Mouse (Mus musculus): ENCODE measurements around the gene Zfp579. TPM values are rescaled to one million over a fixed set of nuclear protein-coding genes. Genes with fewer than 3 reads are reported as not detected.

Gene Zfp579
- polyA plus RNA-seq, 1 experiment from 2014 or later = 61.0 TPM

DNA sequence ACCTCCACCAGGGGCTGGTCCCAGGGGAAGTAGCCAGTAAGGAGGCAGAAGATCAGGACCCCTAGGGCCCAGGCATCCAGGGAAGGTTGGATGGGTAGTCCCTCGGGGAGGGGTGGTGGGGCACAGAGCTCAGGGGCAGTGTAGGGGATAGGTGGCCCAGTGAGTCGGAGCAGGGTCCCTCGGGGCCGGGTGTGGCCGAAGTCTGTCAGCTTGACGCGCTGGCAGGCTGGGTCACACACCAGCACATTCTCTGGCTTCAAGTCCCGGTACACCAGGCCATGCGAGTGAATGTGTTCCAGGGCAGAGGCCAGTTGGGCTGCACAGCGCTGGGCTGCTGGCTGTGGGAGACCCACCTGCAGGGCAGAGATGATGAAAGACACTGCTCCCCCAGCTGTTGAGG, 38.6 kb downstream of the Zfp579 start:
- Histone ChIP-seq H3K36me3 (ENCODE audit: control insufficient read depth, insufficient read depth, low read length) (no peaks in the 10 kb centered on the region), H3K4me1 (replicated peaks; ENCODE audit: control insufficient read depth, insufficient read depth, low read length) (no peaks in the 10 kb centered on the region), H3K27me3 (ENCODE audit: control insufficient read depth, insufficient read depth, low read length) (no peaks in the 10 kb centered on the region), H3K9me3 (ENCODE audit: control insufficient read depth, low read length) (no peaks in the 10 kb centered on the region), H3K4me3 (ENCODE audit: low read depth, low read length) (no peak overlapping the region), H3K4me2 (replicated peaks; ENCODE audit: low read depth, low read length) (no peak overlapping the region), H3K9ac (ENCODE audit: low read depth, low read length) (no peak overlapping the region), H3K27ac (ENCODE audit: low read depth, low read length) (no peak overlapping the region)
- ATAC-seq (ENCODE audit: low FRiP score) = no peak
- DNase-seq (ENCODE audit: low spot score) = no peak
- 88% methylated on average over 10 of the region's 10 CpGs for WGBS

DNA sequence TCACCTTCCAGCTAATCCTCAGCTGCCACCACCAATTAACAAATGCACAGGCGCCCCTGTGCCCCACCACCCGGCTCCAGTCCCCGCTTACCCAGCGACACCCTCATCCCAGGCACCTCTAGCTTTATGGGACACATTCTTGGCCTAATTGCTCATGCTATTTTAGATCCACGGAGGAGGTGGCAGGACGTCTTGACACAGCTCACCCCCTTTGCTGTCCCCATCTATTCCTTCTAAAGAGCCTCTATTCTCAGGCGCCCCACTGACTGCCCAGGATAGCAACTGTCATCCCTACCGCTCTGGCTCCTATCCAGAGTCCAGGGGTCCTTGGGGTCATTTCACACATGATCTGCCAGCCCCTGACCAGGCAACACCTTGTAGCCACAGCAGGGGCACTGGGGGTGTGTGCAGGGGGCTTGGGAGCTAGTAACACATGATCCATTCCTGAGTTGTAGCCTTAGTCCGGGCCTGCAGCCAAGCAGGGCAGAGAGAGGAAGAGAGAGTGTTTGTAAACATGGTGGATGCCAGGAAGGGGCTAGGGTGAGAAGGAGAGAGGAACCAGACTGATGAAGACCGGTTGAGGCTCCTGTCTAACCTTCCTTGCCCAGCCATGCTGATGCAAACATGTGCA, 42.0 kb downstream of the Zfp579 start:
- Histone ChIP-seq H3K27me3 (ENCODE audit: control insufficient read depth, insufficient read depth, low read length) (no peaks in the 10 kb centered on the region), H3K27ac (ENCODE audit: low read depth, low read length) (no peak overlapping the region), H3K4me2 (replicated peaks; ENCODE audit: low read depth, low read length) (no peak overlapping the region), H3K4me1 (replicated peaks; ENCODE audit: control insufficient read depth, insufficient read depth, low read length) (no peaks in the 10 kb centered on the region), H3K36me3 (ENCODE audit: control insufficient read depth, insufficient read depth, low read length) (no peaks in the 10 kb centered on the region), H3K9me3 (ENCODE audit: control insufficient read depth, low read length) (no peaks in the 10 kb centered on the region), H3K4me3 (ENCODE audit: low read depth, low read length) (no peak overlapping the region), H3K9ac (ENCODE audit: low read depth, low read length) (no peak overlapping the region)
- DNase-seq (ENCODE audit: low spot score) = no peak
- no peak for ATAC-seq (ENCODE audit: low FRiP score)
- WGBS = 27% methylated on average over 10 of the region's 10 CpGs

- Histone ChIP-seq H3K4me2 (replicated peaks; ENCODE audit: low read depth, low read length) (no peak overlapping the region), H3K4me1 (replicated peaks; ENCODE audit: control insufficient read depth, insufficient read depth, low read length) (no peaks in the 10 kb centered on the region), H3K27me3 (ENCODE audit: control insufficient read depth, insufficient read depth, low read length) (no peaks in the 10 kb centered on the region), H3K4me3 (ENCODE audit: low read depth, low read length) (no peak overlapping the region), H3K36me3 (ENCODE audit: control insufficient read depth, insufficient read depth, low read length) (no peaks in the 10 kb centered on the region), H3K9me3 (ENCODE audit: control insufficient read depth, low read length) (no peaks in the 10 kb centered on the region), H3K9ac (ENCODE audit: low read depth, low read length) (no peak overlapping the region), H3K27ac (ENCODE audit: low read depth, low read length) (no peak overlapping the region)
- WGBS = 84% methylated on average over 19 of the region's 19 CpGs
- ATAC-seq (ENCODE audit: low FRiP score) (no peak), DNase-seq (ENCODE audit: low spot score) (no peak)
Observed at GRCm38 (mm10) chr7:4950561-4951342, 45.2 kb downstream of the Zfp579 start.

DNA sequence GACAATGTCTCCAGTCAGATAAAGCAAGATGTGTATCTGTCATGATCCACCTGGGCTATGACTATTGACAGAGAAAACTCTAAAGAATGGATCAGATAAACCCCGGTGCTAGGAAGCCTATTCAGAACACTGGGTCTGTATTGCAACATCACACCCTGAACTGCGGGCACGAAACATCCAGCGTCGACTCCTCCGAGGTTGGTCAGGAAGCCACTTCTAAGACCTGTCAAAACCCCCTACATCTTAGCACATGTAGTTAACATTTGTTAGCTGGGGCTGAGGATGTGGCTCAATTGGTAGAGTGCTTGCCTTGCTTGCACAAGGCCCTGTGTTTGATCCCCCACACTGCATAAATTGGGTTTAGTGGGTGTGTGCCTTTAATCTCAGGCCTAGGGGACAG, 47.6 kb downstream of the Zfp579 start:
- Histone ChIP-seq H3K9me3 (ENCODE audit: control insufficient read depth, low read length) (no peaks in the 10 kb centered on the region), H3K4me1 (replicated peaks; ENCODE audit: control insufficient read depth, insufficient read depth, low read length) (no peaks in the 10 kb centered on the region), H3K4me3 (ENCODE audit: low read depth, low read length) (no peak overlapping the region), H3K36me3 (ENCODE audit: control insufficient read depth, insufficient read depth, low read length) (no peaks in the 10 kb centered on the region), H3K9ac (ENCODE audit: low read depth, low read length) (no peak overlapping the region), H3K4me2 (replicated peaks; ENCODE audit: low read depth, low read length) (no peak overlapping the region), H3K27me3 (ENCODE audit: control insufficient read depth, insufficient read depth, low read length) (no peaks in the 10 kb centered on the region), H3K27ac (ENCODE audit: low read depth, low read length) (no peak overlapping the region)
- 73% methylated on average over 6 of the region's 6 CpGs for WGBS
- no peak for DNase-seq (ENCODE audit: low spot score)
- no peak for ATAC-seq (ENCODE audit: low FRiP score)

DNA sequence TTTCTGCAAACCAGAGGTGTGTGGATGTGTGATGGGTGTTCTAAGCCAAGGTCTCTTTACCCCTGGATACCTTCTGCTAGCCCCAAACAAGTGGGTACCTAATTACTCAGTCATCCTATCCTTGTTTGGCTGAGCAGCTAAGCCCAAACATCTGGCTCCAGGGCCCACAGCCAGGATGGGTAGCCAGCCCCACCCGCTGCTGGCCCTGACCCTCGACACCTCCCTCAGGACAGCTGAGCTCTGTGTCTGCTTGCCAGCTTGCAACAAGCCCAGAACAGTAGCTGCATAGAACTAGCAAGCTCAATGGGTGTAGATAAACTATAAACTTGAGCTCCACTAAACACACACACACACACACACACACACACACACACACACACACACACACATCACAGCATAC, 48.1 kb downstream of the Zfp579 start:
- Histone ChIP-seq H3K4me3 (ENCODE audit: low read depth, low read length) (no peak overlapping the region), H3K27ac (ENCODE audit: low read depth, low read length) (no peak overlapping the region), H3K4me1 (replicated peaks; ENCODE audit: control insufficient read depth, insufficient read depth, low read length) (no peaks in the 10 kb centered on the region), H3K9ac (ENCODE audit: low read depth, low read length) (no peak overlapping the region), H3K9me3 (ENCODE audit: control insufficient read depth, low read length) (no peaks in the 10 kb centered on the region), H3K36me3 (ENCODE audit: control insufficient read depth, insufficient read depth, low read length) (no peaks in the 10 kb centered on the region), H3K4me2 (replicated peaks; ENCODE audit: low read depth, low read length) (no peak overlapping the region), H3K27me3 (ENCODE audit: control insufficient read depth, insufficient read depth, low read length) (no peaks in the 10 kb centered on the region)
- WGBS = 52% methylated on average over 2 of the region's 2 CpGs
- DNase-seq (ENCODE audit: low spot score) (no peak), ATAC-seq (ENCODE audit: low FRiP score) (no peak)

- no peak overlapping the region for H3K27ac ChIP-seq (ENCODE audit: low read depth, low read length)
- H3K27me3 ChIP-seq (ENCODE audit: control insufficient read depth, insufficient read depth, low read length) = no peaks in the 10 kb centered on the region
- H3K4me2 ChIP-seq (replicated peaks; ENCODE audit: low read depth, low read length) = peak overlapping the region; percentile 33
- H3K4me3 ChIP-seq (ENCODE audit: low read depth, low read length) = peak overlapping the region; percentile 20; the same call in 1 of the 2 replicates
- DNase-seq (ENCODE audit: low spot score) (peak; percentile 92), ATAC-seq (ENCODE audit: low FRiP score) (peak; percentile 80)
- H3K9ac ChIP-seq (ENCODE audit: low read depth, low read length) = no peak overlapping the region
- no peaks in the 10 kb centered on the region for H3K9me3 ChIP-seq (ENCODE audit: control insufficient read depth, low read length)
- 18% methylated on average over 15 of the region's 15 CpGs for WGBS
- no peaks in the 10 kb centered on the region for H3K4me1 ChIP-seq (replicated peaks; ENCODE audit: control insufficient read depth, insufficient read depth, low read length)
- no peaks in the 10 kb centered on the region for H3K36me3 ChIP-seq (ENCODE audit: control insufficient read depth, insufficient read depth, low read length)
Observed at GRCm38 (mm10) chr7:4943223-4943815, 52.6 kb downstream of the Zfp579 start.

GRCm38 (mm10) chr7:4942673-4943072, 53.3 kb downstream of the Zfp579 start:
- H3K9ac ChIP-seq (ENCODE audit: low read depth, low read length) = no peak overlapping the region
- H3K4me3 ChIP-seq (ENCODE audit: low read depth, low read length) = no peak overlapping the region
- H3K36me3 ChIP-seq (ENCODE audit: control insufficient read depth, insufficient read depth, low read length) = no peaks in the 10 kb centered on the region
- H3K4me2 ChIP-seq (replicated peaks; ENCODE audit: low read depth, low read length) = no peak overlapping the region
- DNase-seq (ENCODE audit: low spot score) = no peak
- WGBS = 59% methylated on average over 5 of the region's 5 CpGs
- no peaks in the 10 kb centered on the region for H3K27me3 ChIP-seq (ENCODE audit: control insufficient read depth, insufficient read depth, low read length)
- ATAC-seq (ENCODE audit: low FRiP score) = no peak
- H3K4me1 ChIP-seq (replicated peaks; ENCODE audit: control insufficient read depth, insufficient read depth, low read length) = no peaks in the 10 kb centered on the region
- no peaks in the 10 kb centered on the region for H3K9me3 ChIP-seq (ENCODE audit: control insufficient read depth, low read length)
- H3K27ac ChIP-seq (ENCODE audit: low read depth, low read length) = no peak overlapping the region

- no peak overlapping the region for H3K9ac ChIP-seq (ENCODE audit: low read depth, low read length)
- ATAC-seq (ENCODE audit: low FRiP score) (no peak), DNase-seq (ENCODE audit: low spot score) (peak; percentile 90)
- H3K27me3 ChIP-seq (ENCODE audit: control insufficient read depth, insufficient read depth, low read length) = no peaks in the 10 kb centered on the region
- no peak overlapping the region for H3K4me2 ChIP-seq (replicated peaks; ENCODE audit: low read depth, low read length)
- no peaks in the 10 kb centered on the region for H3K36me3 ChIP-seq (ENCODE audit: control insufficient read depth, insufficient read depth, low read length)
- H3K27ac ChIP-seq (ENCODE audit: low read depth, low read length) = no peak overlapping the region
- no peak overlapping the region for H3K4me3 ChIP-seq (ENCODE audit: low read depth, low read length)
- 23% methylated on average over 9 of the region's 9 CpGs for whole genome bisulfite sequencing
- no peaks in the 10 kb centered on the region for H3K9me3 ChIP-seq (ENCODE audit: control insufficient read depth, low read length)
- H3K4me1 ChIP-seq (replicated peaks; ENCODE audit: control insufficient read depth, insufficient read depth, low read length) = no peaks in the 10 kb centered on the region
Observed at GRCm38 (mm10) chr7:4940068-4940479, 55.9 kb downstream of the Zfp579 start.

All from hindbrain, embryonic 11.5 days (tissue).